Mouse (Mus musculus) hindbrain, postnatal 0 days (tissue): Measurements from ENCODE around the gene Utf1. TPM values are rescaled to one million over a fixed set of nuclear protein-coding genes. Genes with fewer than 3 reads are reported as not detected.
A peak's percentile ranks its signal among the peaks of the same experiment; 100 is the strongest.

Experiments used
- ATAC-seq: fragments of 200-750 bp; cut with Nextera tagmentation; 2 replicates; pipeline ENCODE4 v1.8.0; 2017; ENCODE audit warnings: mild to moderate bottlenecking, moderate TSS enrichment, moderate library complexity
- DNase-seq: peaks from one replicate; pipeline ENCODE4 v3.0.0-alpha.2; 2015; ENCODE audit warnings: low spot score
- H3K27ac ChIP-seq: fragments of 300-500 bp; sonication (generic); 2 replicates; pipeline ENCODE4 v1.5.1; 2014; ENCODE audit warnings: mild to moderate bottlenecking
- H3K27me3 ChIP-seq: fragments of 300-500 bp; sonication (generic); 2 replicates; pipeline ENCODE4 v1.6.1; 2014; ENCODE audit warnings: low read length, mixed read lengths; ENCODE audit not compliant: insufficient read depth
- H3K36me3 ChIP-seq: fragments of 300-500 bp; sonication (generic); 2 replicates; pipeline ENCODE4 v1.6.1; 2014; ENCODE audit warnings: low read length, mixed read lengths; ENCODE audit not compliant: insufficient read depth
- H3K4me1 ChIP-seq: fragments of 300-500 bp; sonication (generic); 2 replicates; pipeline ENCODE4 v1.6.1; 2014; ENCODE audit warnings: antibody characterized with exemption, low read length, mixed read lengths; ENCODE audit not compliant: insufficient read depth
- H3K4me2 ChIP-seq: fragments of 300-500 bp; sonication (generic); 2 replicates; pipeline ENCODE4 v1.6.1; 2014; ENCODE audit warnings: low read depth, mild to moderate bottlenecking, low read length, moderate library complexity, mixed read lengths
- H3K4me3 ChIP-seq: fragments of 300-500 bp; sonication (generic); 2 replicates; pipeline ENCODE4 v1.5.1; 2014; ENCODE audit warnings: low read length
- H3K9ac ChIP-seq: fragments of 300-500 bp; sonication (generic); replicated peaks from 2 replicates; pipeline ENCODE4 v1.6.1; 2014; ENCODE audit warnings: mild to moderate bottlenecking, low read length, moderate library complexity, mixed read lengths
- H3K9me3 ChIP-seq: fragments of 300-500 bp; sonication (generic); 2 replicates; pipeline ENCODE4 v1.6.1; 2016; ENCODE audit warnings: low read length, mixed read lengths
- CTCF ChIP-seq: IDR thresholded peaks from 2 replicates; pipeline ENCODE4 v1.5.1; 2016; ENCODE audit warnings: antibody characterized with exemption, control low read depth, low read depth
- WGBS: fragments of 180-500 bp; shearing (Covaris S2); extraction: QIAGEN DNeasy Blood & Tissue Kit; methylation state at CpG from one replicate; pipeline ENCODE4 v1.1.7; 2014; 5-methylcytosine and 5-hydroxymethylcytosine counted together
- polyA plus RNA-seq: library from polyadenylated mRNA; unstranded; fragments of >200 nt; fragmentation: Nextera tagmentation; extraction: Ambion mirVana; gene quantifications from 2 replicates; pipeline ENCODE4 v1.2.1, GENCODE M21; 2015
- total RNA-seq: library from RNA; depleted of rRNA; stranded (reverse); fragments of >200 nt; gene quantifications from 2 replicates; pipeline ENCODE4 v1.2.3, GENCODE M21; 2014

Gene Utf1
- total and polyA plus RNA-seq, 2 experiments from 2014 or later: not detected

GRCm38 (mm10) chr7:139970216-139970919 lies 26.8 kb downstream of the Utf1 start:
- TF ChIP-seq CTCF: no peak
- H3K9ac ChIP-seq: no peak overlapping the region
- H3K4me1 ChIP-seq: no peaks in the 10 kb centered on the region
- H3K27ac ChIP-seq: no peak overlapping the region
- no peaks in the 10 kb centered on the region for H3K9me3 ChIP-seq
- no peaks in the 10 kb centered on the region for H3K36me3 ChIP-seq
- H3K27me3 ChIP-seq: no peaks in the 10 kb centered on the region
- H3K4me2 ChIP-seq: no peak overlapping the region
- ATAC-seq (no peak), DNase-seq (no peak)
- WGBS: 83% methylated on average over 10 of the region's 10 CpGs
- H3K4me3 ChIP-seq: no peak overlapping the region

DNA sequence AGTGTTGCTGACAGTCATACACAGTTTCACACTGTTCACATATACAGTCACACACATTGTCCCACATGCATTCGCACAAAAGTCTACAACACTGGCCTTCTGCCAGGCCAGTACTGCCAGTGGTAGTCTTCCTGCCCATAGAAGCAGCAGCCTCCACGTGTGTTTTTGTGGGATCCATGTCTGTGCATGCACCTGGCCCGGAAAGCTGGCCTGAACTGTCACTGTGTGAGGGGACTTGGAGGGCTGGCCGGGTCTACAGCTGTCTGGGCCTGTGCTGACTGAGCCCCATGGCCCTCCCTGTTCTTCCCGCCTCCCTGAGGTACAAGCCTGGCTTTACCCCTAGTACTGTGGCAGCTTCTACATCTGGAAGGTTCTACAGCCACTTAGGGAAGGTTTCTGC lies 27.4 kb downstream of the Utf1 start:
- 82% methylated on average over 5 of the region's 5 CpGs for WGBS
- no peaks in the 10 kb centered on the region for H3K4me1 ChIP-seq
- no peak overlapping the region for H3K4me2 ChIP-seq
- no peak overlapping the region for H3K27ac ChIP-seq
- H3K9me3 ChIP-seq: no peaks in the 10 kb centered on the region
- no peaks in the 10 kb centered on the region for H3K27me3 ChIP-seq
- H3K36me3 ChIP-seq: no peaks in the 10 kb centered on the region
- ATAC-seq (no peak), DNase-seq (no peak)
- no peak overlapping the region for H3K9ac ChIP-seq
- TF ChIP-seq CTCF: no peak
- H3K4me3 ChIP-seq: no peak overlapping the region

DNA sequence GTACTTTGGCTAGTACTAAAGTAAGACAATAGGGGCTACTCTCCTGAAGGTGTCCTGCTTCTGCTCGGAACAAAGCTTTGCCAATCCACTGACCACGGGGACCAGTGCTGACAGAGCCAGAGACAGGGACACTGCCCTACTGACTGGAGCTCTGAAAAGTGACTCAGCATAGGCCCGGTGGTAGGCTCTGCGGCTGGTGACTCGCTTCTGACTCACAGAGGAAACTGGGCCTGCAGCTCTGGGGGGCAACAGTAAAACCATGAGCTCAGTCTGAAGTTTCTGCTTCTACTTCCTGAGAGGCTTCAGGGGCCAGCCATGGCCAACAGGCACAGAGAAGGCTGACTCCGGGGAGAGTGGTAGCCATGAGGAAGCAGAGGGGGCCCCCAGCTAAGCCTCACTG lies 27.8 kb downstream of the Utf1 start:
- Histone ChIP-seq H3K4me1 (no peaks in the 10 kb centered on the region), H3K4me2 (no peak overlapping the region), H3K9me3 (no peaks in the 10 kb centered on the region), H3K27ac (no peak overlapping the region), H3K27me3 (no peaks in the 10 kb centered on the region), H3K9ac (no peak overlapping the region), H3K36me3 (no peaks in the 10 kb centered on the region), H3K4me3 (no peak overlapping the region)
- WGBS: 65% methylated on average over 6 of the region's 6 CpGs
- TF ChIP-seq CTCF: no peak
- DNase-seq (no peak), ATAC-seq (no peak)

GRCm38 (mm10) chr7:139972923-139973331 lies 29.3 kb downstream of the Utf1 start:
- no peak overlapping the region for H3K27ac ChIP-seq
- no peaks in the 10 kb centered on the region for H3K4me1 ChIP-seq
- no peaks in the 10 kb centered on the region for H3K9me3 ChIP-seq
- H3K36me3 ChIP-seq: no peaks in the 10 kb centered on the region
- H3K4me2 ChIP-seq: no peak overlapping the region
- TF ChIP-seq CTCF: no peak
- no peak overlapping the region for H3K4me3 ChIP-seq
- H3K27me3 ChIP-seq: no peaks in the 10 kb centered on the region
- ATAC-seq (no peak), DNase-seq (no peak)
- no peak overlapping the region for H3K9ac ChIP-seq

GRCm38 (mm10) chr7:139974307-139974706 lies 30.7 kb downstream of the Utf1 start:
- WGBS: 89% methylated on average over 10 of the region's 10 CpGs
- H3K9ac ChIP-seq: no peak overlapping the region
- ATAC-seq: no peak

DNA sequence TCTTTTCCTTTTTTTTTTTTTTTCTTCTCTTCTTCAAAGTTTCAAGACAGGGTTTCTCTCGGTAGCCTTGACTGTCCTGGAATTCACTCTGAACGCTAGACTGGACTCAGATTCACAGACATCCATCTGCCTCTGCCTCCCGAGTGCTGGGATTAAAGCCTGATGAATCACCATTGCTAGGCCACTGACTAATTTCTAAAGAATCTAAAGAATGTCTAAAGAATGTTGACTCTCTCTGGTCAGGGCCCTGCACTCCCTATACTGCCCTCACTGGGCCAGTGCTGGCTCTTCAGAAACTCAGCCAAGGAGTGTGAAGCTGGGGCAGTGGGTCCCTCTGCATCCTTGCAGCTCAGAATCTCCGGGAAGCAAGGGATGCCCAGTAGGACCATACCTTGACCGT lies 31.9 kb downstream of the Utf1 start:
- DNase-seq: no peak
- no peak overlapping the region for H3K27ac ChIP-seq
- TF ChIP-seq CTCF: no peak

More at GRCm38 (mm10) chr7:139974307-139974706, 30.7 kb downstream of the Utf1 start:
- Histone ChIP-seq H3K4me1 (no peaks in the 10 kb centered on the region), H3K9me3 (no peaks in the 10 kb centered on the region), H3K36me3 (no peaks in the 10 kb centered on the region), H3K27me3 (no peaks in the 10 kb centered on the region), H3K4me3 (no peak overlapping the region), H3K4me2 (no peak overlapping the region), H3K27ac (no peak overlapping the region)
- DNase-seq: no peak
- TF ChIP-seq CTCF: no peak

DNA sequence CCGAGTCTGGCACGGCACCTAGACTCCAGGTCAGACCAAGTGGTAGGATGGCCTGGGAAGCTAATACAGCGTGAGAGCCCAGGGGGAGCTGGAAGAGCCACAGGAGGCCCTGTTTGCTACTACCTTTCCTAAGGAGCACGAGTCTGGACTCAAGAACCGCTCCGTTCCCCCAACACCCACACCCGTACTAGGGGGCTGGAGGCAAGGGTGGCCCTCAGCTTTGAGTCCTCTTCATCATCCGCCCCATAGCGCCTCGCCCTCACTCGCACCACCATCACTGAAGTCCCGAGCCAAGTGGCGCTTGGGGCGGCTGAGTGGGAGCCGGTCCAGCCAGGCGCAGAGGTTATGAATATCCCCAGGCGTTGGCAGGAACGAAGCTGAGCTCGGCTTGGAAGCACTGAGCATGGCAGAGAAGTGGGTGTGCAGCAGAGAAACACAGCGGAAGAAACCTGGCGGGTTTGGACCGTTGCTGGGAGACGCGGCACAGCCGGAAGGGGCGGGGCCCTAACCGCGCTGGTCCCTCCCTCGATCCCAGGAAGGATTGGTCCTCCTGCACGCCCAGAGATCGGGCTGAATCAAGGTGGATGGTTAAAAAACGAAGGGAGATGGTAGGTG lies 34.8 kb downstream of the Utf1 start, which contains the start of gene 6430531B16Rik:
6430531B16Rik (minus strand) TSS at position 478 of the 615 bp plus-strand sequence.
- DNase-seq: peak; percentile 93
- no peak for TF ChIP-seq CTCF
- H3K36me3 ChIP-seq: no peaks in the 10 kb centered on the region
- H3K4me1 ChIP-seq: no peaks in the 10 kb centered on the region
- peak; percentile 96 for ATAC-seq
- peak within 1 kb of the TSS; percentile 50 for H3K9ac ChIP-seq
- 3% methylated on average over 32 of the region's 32 CpGs for WGBS
- H3K9me3 ChIP-seq: no peaks in the 10 kb centered on the region
- no peaks in the 10 kb centered on the region for H3K27me3 ChIP-seq
- H3K4me3 ChIP-seq: peak within 1 kb of the TSS; percentile 44
- peak within 1 kb of the TSS; percentile 17; the same call in 1 of the 2 replicates for H3K27ac ChIP-seq
- peak within 1 kb of the TSS; percentile 76 for H3K4me2 ChIP-seq

More for the DNA sequence above, 31.9 kb downstream of the Utf1 start:
- Histone ChIP-seq H3K27me3 (no peaks in the 10 kb centered on the region), H3K36me3 (no peaks in the 10 kb centered on the region), H3K9me3 (no peaks in the 10 kb centered on the region), H3K4me2 (no peak overlapping the region), H3K4me1 (no peaks in the 10 kb centered on the region), H3K9ac (no peak overlapping the region), H3K4me3 (no peak overlapping the region)
- no peak for ATAC-seq
- whole genome bisulfite sequencing: 56% methylated on average over 5 of the region's 5 CpGs
